ENCODE assay signal across 15 mouse cellular contexts in the genomic region with DNA sequence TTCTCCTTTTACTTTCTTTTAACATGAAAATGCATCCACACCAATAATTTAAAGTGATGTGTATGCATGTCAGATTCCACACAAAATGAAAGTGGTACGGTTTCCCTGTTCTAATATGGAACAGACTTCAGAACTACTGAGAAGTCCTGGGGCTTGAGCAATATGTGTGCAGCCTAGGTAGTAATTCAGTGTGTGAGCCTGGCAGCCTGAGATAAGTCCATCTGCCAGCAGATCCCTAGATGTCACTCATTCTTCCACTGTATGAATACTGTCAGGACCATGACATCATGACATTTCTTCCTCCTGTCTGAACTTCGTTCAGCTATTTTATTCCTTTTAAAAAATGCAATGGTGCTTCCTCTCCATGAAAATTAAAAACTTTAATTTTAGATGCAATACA.
"Had no signal": no experiment of that assay in that cellular context is flagged by ENCODE, and none has a peak within 500 bp of the region (broad histone marks: within the 10 kb centered on the region; RNA-seq: fewer than 3 reads in every experiment).

No protein-coding gene starts in this region.

- H3K9ac ChIP-seq: neural tube, embryonic 15.5 days; stomach, embryonic 15.5 days had no signal

- H3K27ac ChIP-seq: neural tube, embryonic 15.5 days; stomach, embryonic 15.5 days; stomach, postnatal 0 days had no signal

- H3K4me3 ChIP-seq: neural tube, embryonic 15.5 days; stomach, embryonic 15.5 days had no signal

- H3K4me1 ChIP-seq: neural tube, embryonic 15.5 days; stomach, embryonic 15.5 days had no signal

- DNase-seq: retina, postnatal 1 day; right cerebral cortex, adult 18-20 months; right cerebral cortex, postnatal 14 days; right cerebral cortex, postnatal 25 days; right cerebral cortex, postnatal 4 days; spleen, adult 18-20 months; thymus, adult 18-20 months; thymus, adult 2 months; thymus, postnatal 14 days; thymus, postnatal 25 days; thymus, postnatal 36 days; thymus, postnatal 4 days had no signal

- H3K27me3 ChIP-seq: neural tube, embryonic 15.5 days; stomach, embryonic 15.5 days had no signal

- H3K9me3 ChIP-seq: neural tube, embryonic 15.5 days; stomach, embryonic 15.5 days had no signal

- H3K36me3 ChIP-seq: neural tube, embryonic 15.5 days; stomach, embryonic 15.5 days had no signal

- H3K4me2 ChIP-seq: neural tube, embryonic 15.5 days; stomach, embryonic 15.5 days had no signal
